Mouse (Mus musculus) kidney, adult 11 months (tissue): Measurements from ENCODE around the gene Rrn3.
"Not testable (repeated sequence)": the region's sequence is repeated elsewhere in the genome, so short reads cannot be mapped to it uniquely, and the experiment has no call there.

Experiments used
- DNase-seq: peaks from one replicate; pipeline ENCODE4 v3.0.0; 2022

Gene Rrn3

GRCm38 (mm10) chr16:13780353-13781036 is at the start of gene Rrn3:
Gene Rrn3, plus strand, starts transcription at chr16:13780708.
- DNase-seq, result peak; percentile 92

- DNase-seq, result no peak
These were observed 47.7 kb upstream of the Rrn3 start for GRCm38 (mm10) chr16:13732786-13733185.

- peak; percentile 50 for DNase-seq
These were observed 46.9 kb upstream of the Rrn3 start for GRCm38 (mm10) chr16:13733518-13734137.

- DNase-seq, result no peak
These were observed 44.5 kb upstream of the Rrn3 start for GRCm38 (mm10) chr16:13735977-13736376.

- DNase-seq, result not testable (repeated sequence)
These were observed 41.5 kb upstream of the Rrn3 start for GRCm38 (mm10) chr16:13739044-13739443.

- no peak for DNase-seq
These were observed 39.7 kb upstream of the Rrn3 start for GRCm38 (mm10) chr16:13740844-13741243.

GRCm38 (mm10) chr16:13747708-13748107 is 32.8 kb upstream of the Rrn3 start:
- DNase-seq, result no peak

- no peak for DNase-seq
These were observed 32.4 kb upstream of the Rrn3 start for GRCm38 (mm10) chr16:13748124-13748523.

- DNase-seq, result not testable (repeated sequence)
These were observed 31.7 kb upstream of the Rrn3 start for GRCm38 (mm10) chr16:13748813-13749212.

- DNase-seq, result no peak
These were observed 31.2 kb upstream of the Rrn3 start for GRCm38 (mm10) chr16:13749306-13749705.

- no peak for DNase-seq
These were observed 30.5 kb upstream of the Rrn3 start for GRCm38 (mm10) chr16:13749981-13750380.

- DNase-seq, result no peak
These were observed 29.9 kb upstream of the Rrn3 start for GRCm38 (mm10) chr16:13750626-13751025.

GRCm38 (mm10) chr16:13753986-13754385 is 26.5 kb upstream of the Rrn3 start:
- DNase-seq, result no peak

GRCm38 (mm10) chr16:13754400-13755190 is 25.9 kb upstream of the Rrn3 start:
- DNase-seq, result peak; percentile 93

- DNase-seq, result no peak
These were observed 22.7 kb upstream of the Rrn3 start for GRCm38 (mm10) chr16:13757823-13758222.

GRCm38 (mm10) chr16:13762807-13763206 is 17.7 kb upstream of the Rrn3 start:
- not testable (repeated sequence) for DNase-seq

- no peak for DNase-seq
These were observed 16.0 kb upstream of the Rrn3 start for GRCm38 (mm10) chr16:13764519-13764918.

GRCm38 (mm10) chr16:13766367-13766766 is 14.1 kb upstream of the Rrn3 start:
- DNase-seq, result no peak

- DNase-seq, result not testable (repeated sequence)
These were observed 8.9 kb upstream of the Rrn3 start for GRCm38 (mm10) chr16:13771603-13772002.

GRCm38 (mm10) chr16:13772051-13772450 is 8.5 kb upstream of the Rrn3 start:
- DNase-seq, result not testable (repeated sequence)

GRCm38 (mm10) chr16:13774011-13774410 is 6.5 kb upstream of the Rrn3 start:
- DNase-seq, result peak; percentile 40

- DNase-seq, result not testable (repeated sequence)
These were observed 5.9 kb upstream of the Rrn3 start for GRCm38 (mm10) chr16:13774651-13775050.

GRCm38 (mm10) chr16:13781216-13781615 is 708 bp downstream of the Rrn3 start:
- no peak for DNase-seq

GRCm38 (mm10) chr16:13785932-13786331 is 5.4 kb downstream of the Rrn3 start:
- no peak for DNase-seq
